Mouse (Mus musculus) hindbrain, embryonic 14.5 days (tissue): ENCODE measurements around the gene Nudt16l1. TPM values are rescaled to one million over a fixed set of nuclear protein-coding genes. Genes with fewer than 3 reads are reported as not detected.

Experiments
- ATAC-seq: fragments of 200-750 bp; cut with Nextera tagmentation; 2 replicates; pipeline ENCODE4 v1.8.0; 2017; ENCODE audit warnings: moderate number of reproducible peaks, mild to moderate bottlenecking, moderate TSS enrichment, moderate library complexity; ENCODE audit not compliant: low FRiP score
- DNase-seq: peaks from one replicate; pipeline ENCODE4 v3.0.0-alpha.2; 2015; ENCODE audit warnings: low spot score
- H3K27ac ChIP-seq: fragments of 300-500 bp; sonication (generic); 2 replicates; pipeline ENCODE4 v1.5.1; 2014; ENCODE audit warnings: mild to moderate bottlenecking, moderate library complexity
- H3K27me3 ChIP-seq: fragments of 300-500 bp; sonication (generic); 2 replicates; pipeline ENCODE4 v1.6.1; 2014; ENCODE audit warnings: mild to moderate bottlenecking, low read length, mixed read lengths; ENCODE audit not compliant: control insufficient read depth, insufficient read depth
- H3K36me3 ChIP-seq: fragments of 300-500 bp; sonication (generic); replicated peaks from 2 replicates; pipeline ENCODE4 v1.6.1; 2014; ENCODE audit not compliant: control insufficient read depth, insufficient read depth
- H3K4me1 ChIP-seq: fragments of 300-500 bp; sonication (generic); replicated peaks from 2 replicates; pipeline ENCODE4 v1.6.1; 2014; ENCODE audit warnings: antibody characterized with exemption, low read length, mixed read lengths; ENCODE audit not compliant: control insufficient read depth, insufficient read depth
- H3K4me2 ChIP-seq: fragments of 300-500 bp; sonication (generic); replicated peaks from 2 replicates; pipeline ENCODE4 v1.6.1; 2014; ENCODE audit warnings: mild to moderate bottlenecking, moderate library complexity
- H3K4me3 ChIP-seq: fragments of 300-500 bp; sonication (generic); replicated peaks from 2 replicates; pipeline ENCODE4 v1.5.1; 2014; ENCODE audit warnings: mild to moderate bottlenecking, low read length
- H3K9ac ChIP-seq: fragments of 300-500 bp; sonication (generic); 2 replicates; pipeline ENCODE4 v1.6.1; 2014
- H3K9me3 ChIP-seq: fragments of 300-500 bp; sonication (generic); 2 replicates; pipeline ENCODE4 v1.6.1; 2016; ENCODE audit warnings: low read length; ENCODE audit not compliant: control insufficient read depth
- WGBS: fragments of 180-500 bp; shearing (Covaris S2); extraction: QIAGEN DNeasy Blood & Tissue Kit; methylation state at CpG from one replicate; pipeline ENCODE4 v1.1.7; 2014; 5-methylcytosine and 5-hydroxymethylcytosine counted together
- polyA plus RNA-seq: library from polyadenylated mRNA; unstranded; fragments of >200 nt; fragmentation: Nextera tagmentation; extraction: Ambion mirVana; gene quantifications from 2 replicates; pipeline ENCODE4 v1.2.1, GENCODE M21; 2014

The Nudt16l1 gene
- polyA plus RNA-seq, 1 experiment from 2014 or later: 122 TPM

GRCm38 (mm10) chr16:4963797-4964709 lies 25.5 kb downstream of the Nudt16l1 start, which contains the start of gene Anks3:
Anks3 (minus strand) TSS chr16:4964205.
- peak within 1 kb of the TSS; percentile 74 for H3K4me2 ChIP-seq
- ATAC-seq: peak; percentile 99
- peak; percentile 94 for DNase-seq
- peak within 1 kb of the TSS; percentile 95 for H3K4me3 ChIP-seq
- no peaks in the 10 kb centered on the region for H3K9me3 ChIP-seq
- under 1% methylated on average over 76 of the region's 76 CpGs for WGBS
- H3K4me1 ChIP-seq: peaks cover 17% of the 10 kb centered on the region
- no peaks in the 10 kb centered on the region for H3K27me3 ChIP-seq
- H3K9ac ChIP-seq: peak within 1 kb of the TSS; percentile 90
- H3K27ac ChIP-seq: peak within 1 kb of the TSS; percentile 78
- peaks cover 15% of the 10 kb centered on the region; the same call in 1 of the 2 replicates for H3K36me3 ChIP-seq

- Histone ChIP-seq H3K9ac (peak overlapping the region; percentile 64), H3K4me1 (peaks cover 17% of the 10 kb centered on the region), H3K4me2 (peak overlapping the region; percentile 74), H3K36me3 (peaks cover 7% of the 10 kb centered on the region; the same call in 1 of the 2 replicates), H3K27me3 (no peaks in the 10 kb centered on the region), H3K9me3 (no peaks in the 10 kb centered on the region), H3K4me3 (peak overlapping the region; percentile 95), H3K27ac (peak overlapping the region; percentile 78)
- no peak for DNase-seq
- peak; percentile 10 for ATAC-seq
- WGBS: 24% methylated on average over 13 of the region's 13 CpGs
These were observed 26.3 kb downstream of the Nudt16l1 start for GRCm38 (mm10) chr16:4964731-4965391.

- H3K4me1 ChIP-seq: peaks cover 17% of the 10 kb centered on the region
- no peak overlapping the region for H3K9ac ChIP-seq
- H3K27me3 ChIP-seq: no peaks in the 10 kb centered on the region
- peak overlapping the region; percentile 95; the same call in 1 of the 2 replicates for H3K4me3 ChIP-seq
- ATAC-seq: no peak
- WGBS: 86% methylated on average over 8 of the region's 8 CpGs
- 0 out of 2 replicates have a peak, but pooled peaks cover 5% of the 10 kb centered on the region for H3K36me3 ChIP-seq
- H3K9me3 ChIP-seq: no peaks in the 10 kb centered on the region
- DNase-seq: no peak
- H3K4me2 ChIP-seq: peak overlapping the region; percentile 74
- H3K27ac ChIP-seq: no peak overlapping the region
These were observed 27.0 kb downstream of the Nudt16l1 start for GRCm38 (mm10) chr16:4965392-4966129.

GRCm38 (mm10) chr16:4968426-4968825 lies 29.9 kb downstream of the Nudt16l1 start:
- 84% methylated on average over 3 of the region's 3 CpGs for WGBS
- Histone ChIP-seq H3K4me2 (no peak overlapping the region), H3K27ac (no peak overlapping the region), H3K9ac (no peak overlapping the region), H3K9me3 (no peaks in the 10 kb centered on the region), H3K4me1 (peaks cover 8% of the 10 kb centered on the region), H3K36me3 (peaks cover 5% of the 10 kb centered on the region; the same call in 1 of the 2 replicates), H3K27me3 (no peaks in the 10 kb centered on the region), H3K4me3 (no peak overlapping the region)
- DNase-seq (no peak), ATAC-seq (no peak)

GRCm38 (mm10) chr16:4969055-4969843 lies 30.7 kb downstream of the Nudt16l1 start:
- ATAC-seq: no peak
- H3K9me3 ChIP-seq: no peaks in the 10 kb centered on the region
- H3K27me3 ChIP-seq: no peaks in the 10 kb centered on the region
- no peak overlapping the region for H3K4me3 ChIP-seq
- no peak overlapping the region for H3K4me2 ChIP-seq
- peaks cover 5% of the 10 kb centered on the region; the same call in 1 of the 2 replicates for H3K36me3 ChIP-seq
- H3K9ac ChIP-seq: no peak overlapping the region
- H3K27ac ChIP-seq: no peak overlapping the region
- peaks cover 7% of the 10 kb centered on the region; the same call in 1 of the 2 replicates for H3K4me1 ChIP-seq
- 85% methylated on average over 5 of the region's 5 CpGs for WGBS
- DNase-seq: no peak

GRCm38 (mm10) chr16:4971626-4972025 lies 33.1 kb downstream of the Nudt16l1 start:
- ATAC-seq (no peak), DNase-seq (no peak)
- Histone ChIP-seq H3K9me3 (no peaks in the 10 kb centered on the region), H3K27me3 (no peaks in the 10 kb centered on the region), H3K4me2 (no peak overlapping the region), H3K27ac (no peak overlapping the region), H3K9ac (no peak overlapping the region), H3K36me3 (peaks cover 5% of the 10 kb centered on the region; the same call in 1 of the 2 replicates), H3K4me3 (no peak overlapping the region), H3K4me1 (no peaks in the 10 kb centered on the region)
- 86% methylated on average over 4 of the region's 4 CpGs for WGBS

- ATAC-seq (no peak), DNase-seq (no peak)
- no peak overlapping the region for H3K4me2 ChIP-seq
- no peaks in the 10 kb centered on the region for H3K27me3 ChIP-seq
- no peak overlapping the region for H3K4me3 ChIP-seq
- WGBS: 83% methylated on average over 5 of the region's 5 CpGs
- no peaks in the 10 kb centered on the region; the same call in 1 of the 2 replicates for H3K36me3 ChIP-seq
- no peak overlapping the region for H3K9ac ChIP-seq
- H3K27ac ChIP-seq: no peak overlapping the region
- no peaks in the 10 kb centered on the region for H3K4me1 ChIP-seq
- no peaks in the 10 kb centered on the region for H3K9me3 ChIP-seq
These were observed 36.0 kb downstream of the Nudt16l1 start for GRCm38 (mm10) chr16:4974521-4974920.

- 76% methylated on average over 2 of the region's 2 CpGs for WGBS
These were observed 37.6 kb downstream of the Nudt16l1 start for GRCm38 (mm10) chr16:4976180-4976579.

More at GRCm38 (mm10) chr16:4976180-4976579, 37.6 kb downstream of the Nudt16l1 start:
- ATAC-seq (no peak), DNase-seq (no peak)
- Histone ChIP-seq H3K9me3 (no peaks in the 10 kb centered on the region), H3K27ac (no peak overlapping the region), H3K36me3 (no peaks in the 10 kb centered on the region; the same call in 1 of the 2 replicates), H3K9ac (no peak overlapping the region), H3K27me3 (no peaks in the 10 kb centered on the region), H3K4me1 (no peaks in the 10 kb centered on the region), H3K4me3 (no peak overlapping the region), H3K4me2 (no peak overlapping the region)
